Mouse (Mus musculus) forebrain, embryonic 15.5 days (tissue): ENCODE results near the gene Olfr313. TPM values are rescaled to one million over a fixed set of nuclear protein-coding genes. Genes with fewer than 3 reads are reported as not detected.
"Not testable (repeated sequence)": the region's sequence is repeated elsewhere in the genome, so short reads cannot be mapped to it uniquely, and the experiment has no call there.

ENCODE experiments used
- ATAC-seq: fragments of 200-750 bp; cut with Nextera tagmentation; replicated peaks from 2 replicates; pipeline ENCODE4 v1.8.0; 2017; ENCODE audit warnings: mild to moderate bottlenecking, moderate TSS enrichment, moderate library complexity
- H3K27ac ChIP-seq: fragments of 300-500 bp; sonication (generic); replicated peaks from 2 replicates; pipeline ENCODE4 v1.5.1; 2015; ENCODE audit warnings: mild to moderate bottlenecking, inconsistent platforms
- H3K27me3 ChIP-seq: fragments of 300-500 bp; sonication (generic); 2 replicates; pipeline ENCODE4 v1.6.1; 2015; ENCODE audit warnings: inconsistent platforms
- H3K36me3 ChIP-seq: fragments of 300-500 bp; sonication (generic); 2 replicates; pipeline ENCODE4 v1.6.1; 2015; ENCODE audit warnings: mild to moderate bottlenecking, inconsistent platforms
- H3K4me1 ChIP-seq: fragments of 300-500 bp; sonication (generic); 2 replicates; pipeline ENCODE4 v1.6.1; 2015; ENCODE audit warnings: inconsistent platforms
- H3K4me2 ChIP-seq: fragments of 300-500 bp; sonication (generic); replicated peaks from 2 replicates; pipeline ENCODE4 v1.6.1; 2015; ENCODE audit warnings: mild to moderate bottlenecking, inconsistent platforms
- H3K4me3 ChIP-seq: fragments of 300-500 bp; sonication (generic); 2 replicates; pipeline ENCODE4 v1.5.1; 2015; ENCODE audit warnings: mild to moderate bottlenecking, inconsistent platforms
- H3K9ac ChIP-seq: fragments of 300-500 bp; sonication (generic); replicated peaks from 2 replicates; pipeline ENCODE4 v1.6.1; 2015; ENCODE audit warnings: mild to moderate bottlenecking, inconsistent platforms
- H3K9me3 ChIP-seq: fragments of 300-500 bp; sonication (generic); 2 replicates; pipeline ENCODE4 v1.6.1; 2016; ENCODE audit warnings: inconsistent platforms
- WGBS: fragments of 180-500 bp; shearing (Covaris S2); methylation state at CpG from one replicate; pipeline ENCODE4 v1.1.7; 2015; ENCODE audit warnings: mixed read lengths; 5-methylcytosine and 5-hydroxymethylcytosine counted together
- polyA plus RNA-seq: library from polyadenylated mRNA; unstranded; fragments of >200 nt; fragmentation: Nextera tagmentation; extraction: Ambion mirVana; gene quantifications from 2 replicates; pipeline ENCODE4 v1.2.1, GENCODE M21; 2015

Gene Olfr313
- polyA plus RNA-seq, 1 experiment from 2014 or later = not detected

GRCm38 (mm10) chr11:58801558-58802228 is 13.1 kb upstream of the Olfr313 start, which contains the start of gene Fam183b:
Fam183b (minus strand) TSS chr11:58801960.
- peak; percentile 48; the same call in 1 of the 2 replicates for ATAC-seq
- H3K4me3 ChIP-seq = no peak within 1 kb of the TSS

DNA sequence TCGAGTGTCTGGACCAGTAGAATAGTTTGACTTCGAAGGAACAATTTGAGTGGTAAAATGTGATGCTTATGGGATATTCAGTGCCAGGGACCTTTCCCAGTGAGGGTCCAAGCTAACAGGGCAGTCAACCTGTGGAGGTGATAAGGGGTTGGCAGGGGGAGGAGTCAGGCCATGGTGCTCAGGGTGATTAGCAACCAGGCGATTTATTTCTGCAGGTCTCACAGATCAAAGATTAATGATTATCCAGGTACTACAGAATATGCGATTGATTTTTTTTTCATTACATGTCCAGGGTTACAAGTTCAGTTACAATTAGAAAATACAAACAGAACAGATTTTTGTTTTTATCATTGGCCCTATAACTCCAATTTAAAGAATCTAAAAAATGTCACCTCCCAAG is 10.9 kb upstream of the Olfr313 start:
- peaks cover 6% of the 10 kb centered on the region for H3K4me1 ChIP-seq
- no peak overlapping the region for H3K4me3 ChIP-seq
- no peaks in the 10 kb centered on the region for H3K36me3 ChIP-seq
- ATAC-seq = no peak
- WGBS = 80% methylated on average over 4 of the region's 4 CpGs
- H3K27me3 ChIP-seq = no peaks in the 10 kb centered on the region
- no peak overlapping the region for H3K27ac ChIP-seq
- H3K4me2 ChIP-seq = no peak overlapping the region
- no peak overlapping the region for H3K9ac ChIP-seq
- no peaks in the 10 kb centered on the region for H3K9me3 ChIP-seq

More at GRCm38 (mm10) chr11:58801558-58802228, 13.1 kb upstream of the Olfr313 start, which contains the start of gene Fam183b:
- Histone ChIP-seq H3K9me3 (no peaks in the 10 kb centered on the region), H3K4me2 (peak within 1 kb of the TSS; percentile 26; the same call in 1 of the 2 replicates), H3K27ac (no peak within 1 kb of the TSS), H3K36me3 (no peaks in the 10 kb centered on the region), H3K27me3 (no peaks in the 10 kb centered on the region), H3K4me1 (peaks cover 6% of the 10 kb centered on the region), H3K9ac (no peak within 1 kb of the TSS)
- 22% methylated on average over 14 of the region's 14 CpGs for WGBS

- H3K4me2 ChIP-seq = no peak overlapping the region
- no peak overlapping the region for H3K27ac ChIP-seq
- ATAC-seq = no peak
- H3K4me3 ChIP-seq = no peak overlapping the region
- H3K36me3 ChIP-seq = no peaks in the 10 kb centered on the region
- H3K9me3 ChIP-seq = no peaks in the 10 kb centered on the region
- 83% methylated on average over 2 of the region's 2 CpGs for WGBS
- H3K4me1 ChIP-seq = peaks cover 6% of the 10 kb centered on the region
- no peaks in the 10 kb centered on the region for H3K27me3 ChIP-seq
- no peak overlapping the region for H3K9ac ChIP-seq
These were observed 10.4 kb upstream of the Olfr313 start for GRCm38 (mm10) chr11:58804393-58804792.

- no peak for ATAC-seq
- H3K4me2 ChIP-seq = no peak overlapping the region
- no peaks in the 10 kb centered on the region for H3K9me3 ChIP-seq
These were observed 2.8 kb upstream of the Olfr313 start for GRCm38 (mm10) chr11:58812001-58812400.

DNA sequence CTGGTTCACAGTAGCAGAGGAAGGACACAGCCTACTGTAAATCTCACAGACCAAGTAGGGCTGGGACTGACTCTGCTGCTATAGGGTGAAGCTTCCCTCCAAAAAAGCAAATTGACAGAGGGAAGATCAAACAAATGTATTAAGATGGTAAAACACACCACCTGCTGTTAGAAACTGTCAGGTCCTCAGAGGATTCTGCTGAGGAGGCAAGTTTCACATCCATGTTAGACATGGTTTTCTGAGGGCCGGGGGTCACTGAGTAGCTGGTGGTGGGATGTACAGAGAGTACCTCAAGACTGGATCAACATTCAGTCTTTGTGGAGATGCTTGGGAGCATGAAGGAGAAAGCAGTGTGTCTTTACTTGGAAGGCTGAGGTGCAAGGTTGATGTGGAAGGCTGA is 876 bp downstream of the Olfr313 start:
- WGBS = 92% methylated on average over 1 of the region's 1 CpGs
- ATAC-seq = no peak

More at GRCm38 (mm10) chr11:58812001-58812400, 2.8 kb upstream of the Olfr313 start:
- Histone ChIP-seq H3K27me3 (no peaks in the 10 kb centered on the region), H3K4me3 (no peak overlapping the region), H3K4me1 (no peaks in the 10 kb centered on the region), H3K9ac (no peak overlapping the region), H3K36me3 (no peaks in the 10 kb centered on the region), H3K27ac (no peak overlapping the region)
- WGBS = 7% methylated on average over 1 of the region's 1 CpGs

GRCm38 (mm10) chr11:58828937-58829336 is 14.1 kb downstream of the Olfr313 start, which contains the start of gene Olfr312:
Olfr312 (plus strand) TSS chr11:58829237.
- not testable (repeated sequence) for H3K9ac ChIP-seq, H3K27ac ChIP-seq, H3K4me2 ChIP-seq, H3K4me1 ChIP-seq, H3K9me3 ChIP-seq, ATAC-seq, H3K4me3 ChIP-seq, H3K36me3 ChIP-seq, H3K27me3 ChIP-seq

More for the DNA sequence above, 876 bp downstream of the Olfr313 start:
- no peaks in the 10 kb centered on the region for H3K36me3 ChIP-seq
- H3K4me1 ChIP-seq = no peaks in the 10 kb centered on the region
- no peak overlapping the region for H3K9ac ChIP-seq
- H3K4me2 ChIP-seq = no peak overlapping the region
- no peak overlapping the region for H3K27ac ChIP-seq
- no peaks in the 10 kb centered on the region for H3K9me3 ChIP-seq
- H3K27me3 ChIP-seq = no peaks in the 10 kb centered on the region
- H3K4me3 ChIP-seq = no peak overlapping the region

GRCm38 (mm10) chr11:58829764-58830163 is 15.0 kb downstream of the Olfr313 start:
- no peaks in the 10 kb centered on the region for H3K36me3 ChIP-seq
- no peak overlapping the region for H3K27ac ChIP-seq
- H3K4me3 ChIP-seq = no peak overlapping the region
- no peaks in the 10 kb centered on the region for H3K9me3 ChIP-seq
- H3K4me1 ChIP-seq = no peaks in the 10 kb centered on the region
- H3K9ac ChIP-seq = no peak overlapping the region
- ATAC-seq = no peak
- no peak overlapping the region for H3K4me2 ChIP-seq
- 82% methylated on average over 3 of the region's 3 CpGs for WGBS
- H3K27me3 ChIP-seq = no peaks in the 10 kb centered on the region

DNA sequence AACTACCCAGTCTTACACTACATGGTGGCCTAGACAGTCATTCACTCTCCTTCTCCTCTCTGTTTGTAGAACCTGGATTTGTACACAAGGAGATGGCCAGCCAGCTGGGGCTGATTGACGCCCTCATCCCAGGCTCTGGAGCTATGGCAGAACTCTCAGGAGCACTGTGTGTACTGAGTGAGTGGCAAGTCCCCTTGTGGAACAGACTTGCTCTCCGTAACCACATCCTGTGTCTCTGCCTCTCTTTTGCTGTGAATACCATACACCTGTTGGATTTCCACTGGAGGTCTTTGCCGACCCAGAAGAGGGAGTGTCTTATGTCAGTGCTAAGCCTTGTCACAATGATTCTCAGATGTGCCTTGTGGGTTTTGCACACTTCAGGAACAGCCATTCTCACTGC is 17.7 kb downstream of the Olfr313 start:
- not testable (repeated sequence) for H3K36me3 ChIP-seq, H3K4me2 ChIP-seq, H3K9ac ChIP-seq, ATAC-seq, H3K9me3 ChIP-seq, H3K27me3 ChIP-seq, H3K4me3 ChIP-seq, H3K27ac ChIP-seq, H3K4me1 ChIP-seq
- 82% methylated on average over 3 of the region's 3 CpGs for WGBS

GRCm38 (mm10) chr11:58838951-58839350 is 24.2 kb downstream of the Olfr313 start, which contains the start of gene Olfr311:
Olfr311 (plus strand) TSS chr11:58839251.
- H3K27me3 ChIP-seq, ATAC-seq, H3K4me2 ChIP-seq, H3K4me1 ChIP-seq, H3K9me3 ChIP-seq, H3K9ac ChIP-seq, H3K4me3 ChIP-seq, H3K27ac ChIP-seq, H3K36me3 ChIP-seq: not testable (repeated sequence)

DNA sequence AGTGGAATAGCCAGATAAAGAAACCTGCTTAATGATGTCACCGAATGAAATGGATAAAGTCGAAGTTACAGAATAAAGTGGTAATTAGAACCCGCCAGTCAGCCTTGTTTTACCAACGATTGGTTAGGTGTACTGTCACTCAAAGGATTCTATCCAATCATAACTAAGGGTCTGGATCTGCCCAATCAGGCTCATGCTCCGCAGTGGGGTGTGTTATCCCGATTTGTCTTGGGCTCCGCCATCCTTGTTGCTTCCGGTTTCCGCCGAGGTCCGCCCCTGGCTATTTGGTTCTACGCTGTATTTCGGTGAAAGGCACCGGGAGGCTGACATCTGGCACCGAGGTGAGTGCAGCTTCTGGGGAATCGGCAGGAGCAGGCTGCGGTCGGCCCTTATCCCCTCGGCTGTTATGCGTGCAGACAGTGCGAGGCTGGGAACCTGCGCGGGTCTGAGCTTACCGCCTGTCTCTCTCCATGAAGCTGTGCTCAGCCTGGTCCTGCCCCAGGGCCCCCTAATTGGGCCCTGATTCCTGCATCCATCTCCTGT is 32.2 kb downstream of the Olfr313 start, which contains the start of gene Gm12258:
TSS of gene Gm12258 (plus strand) at position 240 of the 543 bp plus-strand sequence.
- Histone ChIP-seq H3K4me1 (peaks cover 13% of the 10 kb centered on the region), H3K36me3 (peaks cover 27% of the 10 kb centered on the region), H3K4me3 (peak within 1 kb of the TSS; percentile 81), H3K27ac (peak within 1 kb of the TSS; percentile 81), H3K4me2 (peak within 1 kb of the TSS; percentile 62), H3K27me3 (no peaks in the 10 kb centered on the region), H3K9ac (peak within 1 kb of the TSS; percentile 89), H3K9me3 (no peaks in the 10 kb centered on the region)
- under 1% methylated on average over 24 of the region's 24 CpGs for WGBS
- ATAC-seq = peak; percentile 100

GRCm38 (mm10) chr11:58847636-58848035 is 32.8 kb downstream of the Olfr313 start:
- peak; percentile 12; the same call in 1 of the 2 replicates for ATAC-seq
- Histone ChIP-seq H3K9me3 (no peaks in the 10 kb centered on the region), H3K27me3 (no peaks in the 10 kb centered on the region), H3K4me3 (peak overlapping the region; percentile 81), H3K36me3 (peaks cover 33% of the 10 kb centered on the region), H3K9ac (peak overlapping the region; percentile 89), H3K27ac (no peak overlapping the region), H3K4me2 (peak overlapping the region; percentile 62), H3K4me1 (peaks cover 13% of the 10 kb centered on the region)
- WGBS = 50% methylated on average over 9 of the region's 9 CpGs

GRCm38 (mm10) chr11:58849731-58850130 is 34.9 kb downstream of the Olfr313 start:
- Histone ChIP-seq H3K9ac (no peak overlapping the region), H3K27ac (no peak overlapping the region), H3K9me3 (no peaks in the 10 kb centered on the region), H3K4me1 (peaks cover 13% of the 10 kb centered on the region), H3K4me3 (no peak overlapping the region), H3K4me2 (no peak overlapping the region), H3K36me3 (peaks cover 53% of the 10 kb centered on the region), H3K27me3 (no peaks in the 10 kb centered on the region)
- 65% methylated on average over 2 of the region's 2 CpGs for WGBS
- no peak for ATAC-seq
